Mouse (Mus musculus): ENCODE results near the gene Spink4.
A peak's percentile ranks its signal among the peaks of the same experiment; 100 is the strongest.

The Spink4 gene

GRCm38 (mm10) chr4:40919785-40920184 lies at the start of gene Spink4:
Spink4 (plus strand) TSS chr4:40920052.
- DNase-seq: peak; percentile 43

GRCm38 (mm10) chr4:40870206-40870605 lies 49.6 kb upstream of the Spink4 start:
- DNase-seq: peak; percentile 77

GRCm38 (mm10) chr4:40872129-40872528 lies 47.7 kb upstream of the Spink4 start:
- DNase-seq: peak; percentile 40

GRCm38 (mm10) chr4:40873320-40873719 lies 46.5 kb upstream of the Spink4 start:
- DNase-seq: no peak

- DNase-seq: peak; percentile 34
Measured at GRCm38 (mm10) chr4:40874151-40874600, 45.7 kb upstream of the Spink4 start.

GRCm38 (mm10) chr4:40874794-40875552 lies 44.9 kb upstream of the Spink4 start:
- DNase-seq: no peak

- DNase-seq: no peak
Measured at GRCm38 (mm10) chr4:40875842-40876241, 44.0 kb upstream of the Spink4 start.

- DNase-seq: peak; percentile 75
Measured at GRCm38 (mm10) chr4:40876814-40877371, 43.0 kb upstream of the Spink4 start.

- DNase-seq: no peak
Measured at GRCm38 (mm10) chr4:40877528-40877927, 42.3 kb upstream of the Spink4 start.

- no peak for DNase-seq
Measured at GRCm38 (mm10) chr4:40883200-40883599, 36.7 kb upstream of the Spink4 start.

- peak; percentile 22 for DNase-seq
Measured at GRCm38 (mm10) chr4:40884282-40885165, 35.3 kb upstream of the Spink4 start.

GRCm38 (mm10) chr4:40885166-40885525 lies 34.7 kb upstream of the Spink4 start:
- no peak for DNase-seq

- no peak for DNase-seq
Measured at GRCm38 (mm10) chr4:40885883-40886282, 34.0 kb upstream of the Spink4 start.

- DNase-seq: no peak
Measured at GRCm38 (mm10) chr4:40888839-40889238, 31.0 kb upstream of the Spink4 start.

GRCm38 (mm10) chr4:40889252-40889651 lies 30.6 kb upstream of the Spink4 start:
- DNase-seq: peak; percentile 42

GRCm38 (mm10) chr4:40889983-40890382 lies 29.9 kb upstream of the Spink4 start:
- no peak for DNase-seq

GRCm38 (mm10) chr4:40891206-40891605 lies 28.6 kb upstream of the Spink4 start:
- no peak for DNase-seq

GRCm38 (mm10) chr4:40895118-40895517 lies 24.7 kb upstream of the Spink4 start:
- DNase-seq: no peak

GRCm38 (mm10) chr4:40895646-40896045 lies 24.2 kb upstream of the Spink4 start:
- DNase-seq: no peak

GRCm38 (mm10) chr4:40898476-40899044 lies 21.3 kb upstream of the Spink4 start:
- DNase-seq: peak; percentile 21

- DNase-seq: no peak
Measured at GRCm38 (mm10) chr4:40899264-40899663, 20.6 kb upstream of the Spink4 start.

GRCm38 (mm10) chr4:40900071-40900470 lies 19.8 kb upstream of the Spink4 start:
- DNase-seq: no peak

- DNase-seq: no peak
Measured at GRCm38 (mm10) chr4:40900612-40901011, 19.2 kb upstream of the Spink4 start.
